Mouse (Mus musculus) stomach, adult 2 months (tissue): ENCODE data around the gene Dpf1. TPM values are rescaled to one million over a fixed set of nuclear protein-coding genes. Genes with fewer than 3 reads are reported as not detected.

ENCODE experiments used
- polyA plus RNA-seq: library from polyadenylated mRNA; depleted of rRNA; stranded (reverse); fragments of >200 nt; gene quantifications from 2 replicates; pipeline ENCODE4 v1.2.3, GENCODE M21; 2012; rRNA removed

Gene Dpf1
- 0.30 and 0.56 TPM in 2 replicates for polyA plus RNA-seq

DNA sequence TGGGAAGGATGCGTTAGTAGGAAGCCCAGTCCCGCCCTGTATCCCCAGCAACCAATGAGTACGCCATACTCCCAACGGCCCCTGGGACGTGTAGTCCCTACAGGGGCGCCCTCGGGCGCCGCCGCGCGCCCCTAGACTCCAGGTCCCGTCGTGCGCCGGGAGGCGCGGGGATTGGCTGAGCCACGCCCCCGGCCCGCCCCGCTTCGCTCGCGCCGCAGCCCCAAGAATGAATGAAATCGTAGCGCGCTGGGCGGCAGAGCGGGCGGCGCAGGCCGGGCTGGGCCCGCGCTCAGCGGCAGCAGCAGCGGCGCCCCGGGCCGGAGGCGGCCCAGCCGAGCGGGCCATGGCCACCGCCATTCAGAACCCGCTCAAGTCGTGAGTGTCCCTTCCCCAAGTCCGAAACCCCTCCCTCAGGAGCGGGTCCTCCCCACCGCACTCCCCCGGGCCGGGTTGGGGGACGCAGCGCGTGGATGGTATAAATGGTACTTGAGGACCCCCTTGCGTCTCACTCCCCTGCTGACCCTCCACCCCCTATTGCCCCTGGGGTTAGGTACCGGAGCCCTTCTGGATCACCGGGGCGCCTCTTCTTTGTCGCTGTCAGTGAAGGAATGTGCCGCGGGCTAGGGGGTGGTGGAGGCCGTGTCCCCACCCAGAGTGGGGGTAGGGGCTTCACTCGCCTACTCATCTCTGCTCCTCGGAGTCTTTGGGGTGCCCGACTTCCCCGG lies at the start of gene Dpf1:
Dpf1 (plus strand) TSS at position 214 of the 725 bp plus-strand sequence.

DNA sequence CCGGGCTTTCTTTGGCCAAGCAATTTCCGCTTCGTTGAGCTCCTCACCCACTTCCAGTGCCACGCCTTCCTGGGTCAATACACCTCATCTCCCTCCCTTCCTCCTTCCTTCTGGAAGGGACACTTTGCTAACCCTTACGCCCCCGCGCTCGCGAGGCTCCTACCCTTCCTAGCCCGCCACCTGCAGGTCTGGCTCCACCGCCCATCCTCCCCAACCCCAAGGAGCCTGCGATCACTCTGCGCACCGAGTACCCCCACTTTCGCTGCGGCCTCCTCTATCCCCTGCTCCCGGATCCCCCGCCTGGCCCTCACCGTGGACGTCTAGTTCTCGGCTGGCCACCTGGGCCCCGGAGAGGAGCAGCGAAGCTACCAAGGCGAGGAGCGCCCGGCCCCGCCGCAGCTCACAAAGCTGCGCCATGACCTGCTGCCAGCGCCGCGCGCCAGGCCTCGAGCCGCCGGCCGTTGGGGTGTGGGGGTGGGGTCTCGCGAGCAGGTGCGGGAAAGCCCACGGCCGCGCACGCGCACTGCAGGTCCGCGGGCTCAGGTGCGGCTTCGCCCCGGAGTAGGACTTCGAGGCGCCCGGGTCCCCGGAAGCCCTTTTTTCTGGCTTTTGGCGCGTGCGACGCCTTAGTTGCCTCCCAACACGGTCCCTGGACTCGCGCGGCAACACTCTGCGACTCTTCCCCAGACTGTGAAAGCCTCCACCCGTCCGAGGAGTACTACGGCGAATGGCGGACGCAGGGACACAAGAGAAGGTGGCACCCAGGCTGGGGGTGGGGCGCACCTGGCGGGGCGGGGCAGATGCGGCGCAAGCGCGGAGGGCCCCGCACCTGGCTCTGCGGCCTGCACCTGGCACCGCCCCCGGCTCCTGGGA lies 22.3 kb upstream of the Dpf1 start, which contains the start of gene Spint2:
Spint2 (minus strand) TSS at position 712 of the 873 bp plus-strand sequence.

DNA sequence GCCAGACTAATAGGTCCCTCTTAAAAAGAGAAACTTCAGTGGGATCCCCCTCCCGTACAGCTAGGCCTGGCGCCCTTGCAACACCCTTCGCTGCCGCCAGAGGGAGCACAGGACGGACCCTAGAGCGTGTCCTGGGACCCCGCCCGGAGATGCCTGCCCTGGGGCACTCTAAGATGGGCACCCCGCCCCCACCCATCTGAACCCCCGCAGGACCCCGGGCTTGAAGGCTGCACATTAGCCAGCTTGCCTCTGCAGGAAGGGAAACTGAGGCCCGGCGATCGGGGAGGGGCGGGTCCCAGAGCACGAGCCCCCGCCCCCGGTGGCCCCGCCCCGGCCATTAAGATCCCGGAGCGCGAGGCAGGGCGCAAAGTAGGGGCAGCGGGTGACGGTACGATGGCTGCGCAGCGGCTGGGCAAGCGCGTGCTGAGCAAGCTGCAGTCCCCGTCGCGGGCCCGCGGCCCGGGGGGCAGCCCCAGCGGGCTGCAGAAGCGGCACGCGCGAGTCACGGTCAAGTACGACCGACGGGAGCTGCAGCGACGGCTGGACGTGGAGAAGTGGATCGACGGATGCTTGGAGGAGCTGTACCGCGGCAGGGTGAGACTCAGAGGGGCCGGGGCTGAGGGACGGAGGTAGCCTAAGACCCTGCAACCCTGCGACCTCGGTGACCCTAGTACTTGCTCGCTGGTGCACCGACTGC lies 14.7 kb upstream of the Dpf1 start, which contains the start of gene Ppp1r14a:
Ppp1r14a (plus strand) TSS at position 367 of the 697 bp plus-strand sequence.

Other genes with a start within 250 kb of the Dpf1 start
- gene Ryr1, start 178.8 kb upstream of the Dpf1 start, polyA plus RNA-seq, result 2.1 and 2.3 TPM in 2 replicates
- gene Rasgrp4, start 169.1 kb upstream of the Dpf1 start, polyA plus RNA-seq, result 1.7 and 2.1 TPM in 2 replicates
- 23.6 and 35.1 TPM in 2 replicates for gene Fam98c, start 147.7 kb upstream of the Dpf1 start, polyA plus RNA-seq
- gene Ggn, start 133.7 kb upstream of the Dpf1 start, polyA plus RNA-seq, result 0.84 and 1.0 TPM in 2 replicates
- gene Spred3, start 133.5 kb upstream of the Dpf1 start, polyA plus RNA-seq, result 1.9 and 2.1 TPM in 2 replicates
- gene Psmd8, start 123.2 kb upstream of the Dpf1 start, polyA plus RNA-seq, result 58.0 and 58.4 TPM in 2 replicates
- 0.23 and 0.53 TPM in 2 replicates for gene Catsperg1, start 89.9 kb upstream of the Dpf1 start, polyA plus RNA-seq
- gene Kcnk6, start 71.4 kb upstream of the Dpf1 start, polyA plus RNA-seq, result 42.1 and 45.1 TPM in 2 replicates
- 69.2 and 106 TPM in 2 replicates for gene Yif1b, start 65.6 kb upstream of the Dpf1 start, polyA plus RNA-seq
- gene 2200002D01Rik, start 55.5 kb upstream of the Dpf1 start, polyA plus RNA-seq, result 51.1 and 60.9 TPM in 2 replicates
- 427 and 890 TPM in 2 replicates for gene Spint2, start 22.0 kb upstream of the Dpf1 start, polyA plus RNA-seq
- gene Ppp1r14a, start 14.6 kb upstream of the Dpf1 start, polyA plus RNA-seq, result 18.9 and 33.1 TPM in 2 replicates
- 58.2 and 61.3 TPM in 2 replicates for gene Sipa1l3, start 214.7 kb downstream of the Dpf1 start, polyA plus RNA-seq